Mouse (Mus musculus) megakaryocyte, embryonic 14.5 days (primary cell): ENCODE measurements around the gene Colq. TPM values are rescaled to one million over a fixed set of nuclear protein-coding genes. Genes with fewer than 3 reads are reported as not detected.

ENCODE experiments used
- H3K27me3 ChIP-seq: replicated peaks from 2 replicates; pipeline ENCODE3; 2012; ENCODE audit warnings: inconsistent platforms
- H3K36me3 ChIP-seq: replicated peaks from 2 replicates; pipeline ENCODE3; 2012; ENCODE audit warnings: low read length, inconsistent platforms, mixed read lengths
- H3K4me1 ChIP-seq: 2 replicates; pipeline ENCODE4 v1.6.1; 2012; ENCODE audit warnings: inconsistent platforms
- H3K4me3 ChIP-seq: replicated peaks from 2 replicates; pipeline ENCODE3; 2012; ENCODE audit warnings: moderate library complexity, mild to moderate bottlenecking, inconsistent platforms
- H3K9me3 ChIP-seq: 2 replicates; pipeline ENCODE4 v1.6.1; 2012; ENCODE audit warnings: inconsistent platforms
- FLI1 ChIP-seq: IDR thresholded peaks from 2 replicates; pipeline ENCODE4 v1.6.1; 2012; ENCODE audit warnings: low read length, inconsistent platforms, mixed read lengths
- GATA1 ChIP-seq: IDR thresholded peaks from 3 replicates; pipeline ENCODE4 v1.6.1; 2012; ENCODE audit warnings: mixed read lengths, low read length, inconsistent platforms, borderline replicate concordance
- polyA plus RNA-seq: library from polyadenylated mRNA; stranded (reverse); fragments of >175 nt; gene quantifications from 2 replicates; pipeline ENCODE4 v1.2.3, GENCODE M21; 2012; ENCODE audit warnings: low replicate concordance; ENCODE audit not compliant: insufficient read depth

The Colq gene
- polyA plus RNA-seq, 1 experiment = not detected

DNA sequence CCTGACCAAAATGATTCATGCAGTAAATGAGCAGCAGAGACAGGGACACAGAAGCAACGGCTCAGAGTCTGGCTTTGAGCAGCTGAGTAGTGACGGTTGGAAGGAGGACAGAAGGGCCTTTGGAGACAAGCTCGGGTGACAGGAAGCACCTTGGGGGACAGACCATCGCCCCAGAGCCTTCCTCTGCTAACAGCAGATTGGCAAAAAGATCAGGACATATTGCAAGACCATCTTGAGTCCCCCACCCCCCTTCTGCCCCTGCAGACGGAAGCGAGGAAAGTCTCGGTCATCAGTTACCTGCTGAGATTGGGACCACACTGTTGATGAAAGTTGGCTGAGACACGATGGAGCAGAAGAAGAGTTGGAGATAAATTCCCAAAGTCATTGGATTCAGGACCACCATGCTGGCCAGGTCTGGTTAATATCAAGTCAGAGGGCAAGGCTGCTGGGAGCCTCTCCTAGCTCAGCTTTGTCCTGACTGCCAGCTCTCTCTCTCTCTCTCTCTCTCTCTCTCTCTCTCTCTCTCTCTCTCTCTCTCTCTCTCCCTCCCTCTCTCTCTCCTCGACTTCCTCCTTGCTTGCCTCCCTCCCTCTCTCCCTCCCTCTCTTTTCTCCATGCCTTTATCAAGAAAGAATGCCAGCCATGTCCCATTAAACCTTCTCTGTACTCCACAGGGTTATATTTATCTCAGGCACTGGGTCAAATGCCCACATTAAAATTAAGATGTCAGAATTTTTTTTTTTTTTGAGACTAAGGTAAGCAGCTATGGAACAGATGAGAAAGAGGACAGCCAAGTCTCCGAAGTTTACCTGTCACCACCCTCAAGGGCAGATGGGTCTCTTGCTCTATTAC, 14.1 kb downstream of the Colq start:
- no peak overlapping the region for H3K4me3 ChIP-seq
- peaks cover 9% of the 10 kb centered on the region for H3K9me3 ChIP-seq
- peaks cover 33% of the 10 kb centered on the region for H3K4me1 ChIP-seq
- H3K36me3 ChIP-seq = no peaks in the 10 kb centered on the region
- TF ChIP-seq GATA1 (no peak), FLI1 (no peak)
- peaks cover 58% of the 10 kb centered on the region for H3K27me3 ChIP-seq

GRCm38 (mm10) chr14:31575866-31576265, 15.3 kb downstream of the Colq start:
- peaks cover 38% of the 10 kb centered on the region for H3K4me1 ChIP-seq
- H3K36me3 ChIP-seq = no peaks in the 10 kb centered on the region
- TF ChIP-seq FLI1 (no peak), GATA1 (no peak)
- peaks cover 61% of the 10 kb centered on the region for H3K27me3 ChIP-seq
- H3K9me3 ChIP-seq = peaks cover 2% of the 10 kb centered on the region; the same call in 1 of the 2 replicates
- H3K4me3 ChIP-seq = no peak overlapping the region

DNA sequence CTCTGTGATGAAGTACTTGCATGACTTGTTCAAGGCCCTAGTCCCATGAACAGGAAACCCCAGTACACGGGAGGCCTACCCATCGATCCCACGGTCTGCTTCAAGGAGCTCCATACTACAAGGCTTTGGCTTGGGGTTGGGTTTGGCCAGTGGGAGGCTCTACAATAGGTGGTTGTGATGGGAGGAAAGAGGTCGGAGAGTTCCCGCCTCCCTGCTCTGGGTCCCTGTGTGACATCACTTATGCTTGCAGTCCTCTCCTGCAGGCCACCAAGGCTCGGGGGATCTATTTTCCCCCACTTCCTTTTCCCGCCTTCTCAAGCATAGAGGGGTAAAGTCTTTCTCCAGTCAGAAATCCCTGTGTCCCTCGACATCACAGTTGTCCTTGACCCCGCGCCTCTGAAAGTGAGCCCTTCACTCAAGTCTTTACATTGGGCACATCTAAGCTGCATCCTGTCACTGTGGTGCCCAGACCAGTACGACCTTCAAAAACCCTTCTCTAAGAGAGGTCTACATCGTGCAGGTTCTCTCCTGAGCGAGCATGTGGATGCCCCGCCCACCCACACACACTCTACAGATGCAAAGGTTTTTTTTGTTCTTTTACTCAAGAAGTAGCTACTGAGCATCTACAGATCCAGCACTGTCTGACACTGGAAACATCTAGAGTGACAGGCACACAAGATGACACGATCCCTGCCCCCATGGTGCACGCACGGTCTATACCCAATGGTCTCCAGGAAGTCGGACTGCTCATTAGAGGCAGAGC, 16.1 kb downstream of the Colq start:
- Histone ChIP-seq H3K9me3 (no peaks in the 10 kb centered on the region), H3K36me3 (no peaks in the 10 kb centered on the region), H3K4me3 (no peak overlapping the region), H3K4me1 (peaks cover 44% of the 10 kb centered on the region), H3K27me3 (peaks cover 57% of the 10 kb centered on the region)
- TF ChIP-seq FLI1 (no peak), GATA1 (no peak)

- TF ChIP-seq FLI1 = no peak
- Histone ChIP-seq H3K27me3 (peaks cover 51% of the 10 kb centered on the region), H3K4me1 (peaks cover 66% of the 10 kb centered on the region), H3K9me3 (no peaks in the 10 kb centered on the region), H3K4me3 (peak overlapping the region; percentile 57), H3K36me3 (no peaks in the 10 kb centered on the region)
Observed at GRCm38 (mm10) chr14:31572561-31573175, 18.5 kb downstream of the Colq start.

GRCm38 (mm10) chr14:31571419-31571818, 19.7 kb downstream of the Colq start:
- Histone ChIP-seq H3K27me3 (peaks cover 41% of the 10 kb centered on the region), H3K36me3 (no peaks in the 10 kb centered on the region), H3K4me3 (no peak overlapping the region), H3K4me1 (peaks cover 62% of the 10 kb centered on the region), H3K9me3 (no peaks in the 10 kb centered on the region)
- TF ChIP-seq FLI1 = no peak
- no peak for TF ChIP-seq GATA1

DNA sequence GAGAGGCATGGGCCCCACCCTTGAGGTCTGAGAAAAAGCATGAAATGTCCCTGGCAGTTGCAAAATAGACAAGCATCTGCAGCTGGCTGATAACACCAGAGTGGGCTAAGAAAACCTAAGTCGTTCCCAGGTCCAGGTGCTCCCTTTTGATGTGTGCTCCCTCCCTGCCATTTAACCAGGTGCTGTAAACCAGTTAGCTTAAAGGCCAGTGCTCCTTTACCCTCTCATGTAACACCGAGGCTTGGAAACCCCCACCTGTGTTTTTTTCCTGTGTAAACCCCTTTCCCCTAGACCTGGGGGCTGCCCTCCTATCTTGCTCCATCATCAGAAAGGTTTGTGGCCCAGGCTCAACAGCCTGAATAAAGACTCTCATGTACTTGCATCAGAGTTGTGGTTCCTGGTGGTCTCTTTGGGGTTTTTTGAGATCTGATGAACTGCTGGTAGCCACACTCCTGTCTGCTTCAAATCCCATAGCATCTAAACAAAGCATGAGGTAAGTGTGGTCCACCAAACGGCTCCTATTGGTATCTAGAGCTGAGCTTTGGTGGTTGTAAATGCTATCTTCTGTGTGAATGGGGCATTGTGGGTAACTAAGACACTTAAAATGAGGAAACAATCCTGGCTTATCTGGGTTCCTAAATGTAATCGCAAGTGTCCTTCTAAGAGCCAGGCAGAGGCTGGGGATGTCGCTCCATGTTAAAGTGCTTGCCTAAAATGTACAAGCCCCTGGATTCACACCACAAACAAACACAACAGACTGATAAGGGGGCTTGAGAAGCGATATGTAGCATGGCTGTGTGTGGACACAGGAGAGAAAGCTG, 20.8 kb downstream of the Colq start:
- Histone ChIP-seq H3K36me3 (no peaks in the 10 kb centered on the region), H3K27me3 (peaks cover 36% of the 10 kb centered on the region), H3K4me3 (no peak overlapping the region), H3K4me1 (peaks cover 62% of the 10 kb centered on the region), H3K9me3 (no peaks in the 10 kb centered on the region)
- no peak for TF ChIP-seq FLI1
- TF ChIP-seq GATA1 = no peak

DNA sequence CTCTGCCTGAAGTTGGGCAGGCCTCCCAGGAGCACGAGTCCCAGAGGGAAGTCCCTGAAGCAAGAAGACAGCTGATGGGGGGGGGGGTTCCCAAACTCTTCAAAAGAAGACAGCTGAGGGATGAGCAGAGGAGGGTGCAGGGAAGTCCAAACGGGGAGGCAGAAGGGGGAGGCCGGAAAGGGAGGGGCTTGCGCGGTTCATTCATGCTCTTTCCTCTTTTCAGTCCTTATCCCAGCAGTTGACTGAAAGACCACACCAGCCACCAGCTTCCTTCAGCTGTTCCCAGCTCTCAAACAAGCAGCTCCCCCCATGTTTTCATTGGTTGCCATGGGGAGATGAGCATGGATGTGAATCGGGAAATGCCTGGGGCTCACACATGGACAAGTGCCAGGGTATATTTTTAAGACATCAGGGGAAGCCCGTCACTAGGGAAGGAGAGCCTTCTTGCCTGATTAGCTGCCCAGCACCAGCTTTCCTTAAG, 22.0 kb downstream of the Colq start:
- Histone ChIP-seq H3K27me3 (peaks cover 28% of the 10 kb centered on the region), H3K4me3 (peak overlapping the region; percentile 9), H3K4me1 (peaks cover 63% of the 10 kb centered on the region), H3K9me3 (no peaks in the 10 kb centered on the region), H3K36me3 (no peaks in the 10 kb centered on the region)
- no peak for TF ChIP-seq GATA1
- TF ChIP-seq FLI1 = no peak

DNA sequence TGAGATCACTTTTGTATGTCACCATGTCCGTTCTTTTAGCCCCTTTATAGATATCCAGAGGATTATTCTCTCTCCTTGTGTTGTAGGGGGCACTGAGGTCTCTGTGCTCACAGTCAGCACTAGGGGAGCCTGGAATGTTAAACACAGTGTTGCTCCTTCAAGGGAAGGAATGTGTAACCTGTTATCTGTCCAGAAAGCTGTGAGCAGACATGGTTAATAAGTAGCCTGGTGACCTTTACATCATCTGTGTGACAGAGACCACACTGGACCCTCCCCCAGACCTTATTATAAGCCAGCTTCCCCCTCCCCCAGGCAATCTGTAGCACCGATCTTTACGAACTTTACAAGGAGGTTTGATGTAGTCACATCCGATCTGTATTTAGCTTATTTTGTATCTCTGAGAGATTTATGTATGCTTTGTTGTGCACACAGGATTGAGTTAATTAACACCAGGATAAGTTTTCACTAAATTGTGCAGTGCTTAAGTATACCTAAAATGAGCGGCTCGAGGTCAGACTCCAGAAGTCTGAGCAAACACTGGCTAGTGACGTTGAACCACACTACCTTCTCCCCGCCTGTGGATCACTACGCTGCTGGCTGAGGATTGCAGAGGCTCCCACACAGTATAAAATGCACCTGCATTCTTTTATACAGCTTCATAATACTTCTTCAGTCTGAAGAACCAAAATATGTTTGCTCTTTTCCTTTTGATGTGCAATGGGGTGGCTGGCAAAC, 25.5 kb downstream of the Colq start:
- Histone ChIP-seq H3K4me3 (no peak overlapping the region), H3K36me3 (no peaks in the 10 kb centered on the region), H3K4me1 (peaks cover 43% of the 10 kb centered on the region), H3K27me3 (peaks cover 28% of the 10 kb centered on the region), H3K9me3 (no peaks in the 10 kb centered on the region)
- TF ChIP-seq GATA1 (no peak), FLI1 (no peak)
